Mouse (Mus musculus) right cerebral cortex, adult 18-20 months (tissue): ENCODE measurements around the gene Phf21a.

ENCODE experiments used
- DNase-seq: peaks from one replicate; pipeline ENCODE4 v3.0.0; 2022; ENCODE audit warnings: mixed read lengths

Phf21a gene

GRCm38 (mm10) chr2:92092817-92093216, at the start of gene Phf21a:
TSS of gene Phf21a (plus strand) at chr2:92093117.
- no peak for DNase-seq

- no peak for DNase-seq
These were observed 49.6 kb upstream of the Phf21a start for GRCm38 (mm10) chr2:92043285-92043684.

GRCm38 (mm10) chr2:92047601-92048000, 45.3 kb upstream of the Phf21a start:
- no peak for DNase-seq

GRCm38 (mm10) chr2:92048034-92048690, 44.8 kb upstream of the Phf21a start:
- DNase-seq, result no peak

GRCm38 (mm10) chr2:92052188-92052587, 40.7 kb upstream of the Phf21a start:
- DNase-seq, result peak; percentile 74

GRCm38 (mm10) chr2:92052754-92053153, 40.2 kb upstream of the Phf21a start:
- no peak for DNase-seq

GRCm38 (mm10) chr2:92055101-92055813, 37.7 kb upstream of the Phf21a start:
- DNase-seq, result peak; percentile 92

- DNase-seq, result peak; percentile 63
These were observed 37.1 kb upstream of the Phf21a start for GRCm38 (mm10) chr2:92055831-92056236.

GRCm38 (mm10) chr2:92056760-92057159, 36.2 kb upstream of the Phf21a start:
- DNase-seq, result no peak

GRCm38 (mm10) chr2:92058469-92058868, 34.4 kb upstream of the Phf21a start:
- peak; percentile 96 for DNase-seq

GRCm38 (mm10) chr2:92058936-92059335, 34.0 kb upstream of the Phf21a start:
- no peak for DNase-seq

- DNase-seq, result peak; percentile 86
These were observed 33.3 kb upstream of the Phf21a start for GRCm38 (mm10) chr2:92059481-92060220.

GRCm38 (mm10) chr2:92060291-92060690, 32.6 kb upstream of the Phf21a start:
- DNase-seq, result no peak

- DNase-seq, result no peak
These were observed 31.6 kb upstream of the Phf21a start for GRCm38 (mm10) chr2:92061337-92061736.

GRCm38 (mm10) chr2:92063106-92063505, 29.8 kb upstream of the Phf21a start:
- DNase-seq, result no peak

- DNase-seq, result no peak
These were observed 27.5 kb upstream of the Phf21a start for GRCm38 (mm10) chr2:92065269-92065888.

- DNase-seq, result no peak
These were observed 27.0 kb upstream of the Phf21a start for GRCm38 (mm10) chr2:92065938-92066337.

- DNase-seq, result no peak
These were observed 26.0 kb upstream of the Phf21a start for GRCm38 (mm10) chr2:92066899-92067298.

GRCm38 (mm10) chr2:92067600-92067999, 25.3 kb upstream of the Phf21a start:
- DNase-seq, result no peak

GRCm38 (mm10) chr2:92069630-92070029, 23.3 kb upstream of the Phf21a start:
- DNase-seq, result no peak

GRCm38 (mm10) chr2:92071143-92071542, 21.8 kb upstream of the Phf21a start:
- DNase-seq, result no peak

- DNase-seq, result no peak
These were observed 16.7 kb upstream of the Phf21a start for GRCm38 (mm10) chr2:92076086-92076692.

- DNase-seq, result no peak
These were observed 10.7 kb upstream of the Phf21a start for GRCm38 (mm10) chr2:92082196-92082595.
